Mouse (Mus musculus): ENCODE measurements around the gene Rassf8. TPM values are rescaled to one million over a fixed set of nuclear protein-coding genes. Genes with fewer than 3 reads are reported as not detected.

The Rassf8 gene
- 3.2 and 3.5 TPM in 2 replicates for polyA plus RNA-seq (2015; fragmentation: Nextera tagmentation; extraction: Ambion mirVana)

GRCm38 (mm10) chr6:145746132-145746849, at the start of gene Rassf8:
Gene Rassf8 (plus strand): TSS chr6:145746748.
- H3K4me3 ChIP-seq: peak within 1 kb of the TSS; percentile 83

GRCm38 (mm10) chr6:145701021-145701540, 45.5 kb upstream of the Rassf8 start:
- no peak for ATAC-seq (replicated peaks)
- 33% methylated on average over 8 of the region's 8 CpGs for WGBS
- H3K4me3 ChIP-seq: no peak overlapping the region
- no peaks in the 10 kb centered on the region for H3K9me3 ChIP-seq
- H3K4me1 ChIP-seq: no peaks in the 10 kb centered on the region
- H3K36me3 ChIP-seq: no peaks in the 10 kb centered on the region
- H3K27ac ChIP-seq (replicated peaks): no peak overlapping the region
- H3K27me3 ChIP-seq: no peaks in the 10 kb centered on the region
- no peak overlapping the region for H3K9ac ChIP-seq (replicated peaks)
- no peak overlapping the region for H3K4me2 ChIP-seq (replicated peaks)

More at GRCm38 (mm10) chr6:145746132-145746849, at the start of gene Rassf8:
- Histone ChIP-seq H3K4me2 (replicated peaks) (peak within 1 kb of the TSS; percentile 84), H3K9ac (replicated peaks) (peak within 1 kb of the TSS; percentile 62), H3K27me3 (no peaks in the 10 kb centered on the region), H3K4me1 (peaks cover 22% of the 10 kb centered on the region), H3K27ac (replicated peaks) (peak within 1 kb of the TSS; percentile 73), H3K36me3 (no peaks in the 10 kb centered on the region), H3K9me3 (no peaks in the 10 kb centered on the region)
- WGBS: 1% methylated on average over 66 of the region's 71 CpGs
- ATAC-seq (replicated peaks): peak; percentile 97

GRCm38 (mm10) chr6:145703667-145704066, 42.9 kb upstream of the Rassf8 start:
- 88% methylated on average over 6 of the region's 6 CpGs for WGBS
- H3K4me2 ChIP-seq (replicated peaks): no peak overlapping the region
- no peak overlapping the region for H3K4me3 ChIP-seq
- no peak overlapping the region for H3K27ac ChIP-seq (replicated peaks)
- H3K27me3 ChIP-seq: no peaks in the 10 kb centered on the region
- H3K9ac ChIP-seq (replicated peaks): no peak overlapping the region
- no peaks in the 10 kb centered on the region for H3K36me3 ChIP-seq
- H3K4me1 ChIP-seq: no peaks in the 10 kb centered on the region
- no peak for ATAC-seq (replicated peaks)
- no peaks in the 10 kb centered on the region for H3K9me3 ChIP-seq

- no peaks in the 10 kb centered on the region for H3K4me1 ChIP-seq
- no peak overlapping the region for H3K27ac ChIP-seq (replicated peaks)
- no peaks in the 10 kb centered on the region for H3K27me3 ChIP-seq
- 92% methylated on average over 18 of the region's 18 CpGs for WGBS
- H3K4me3 ChIP-seq: no peak overlapping the region
- H3K4me2 ChIP-seq (replicated peaks): no peak overlapping the region
- no peak for ATAC-seq (replicated peaks)
- no peaks in the 10 kb centered on the region for H3K36me3 ChIP-seq
- no peak overlapping the region for H3K9ac ChIP-seq (replicated peaks)
- no peaks in the 10 kb centered on the region for H3K9me3 ChIP-seq
Measured at GRCm38 (mm10) chr6:145709956-145710720, 36.4 kb upstream of the Rassf8 start.

- Histone ChIP-seq H3K4me1 (no peaks in the 10 kb centered on the region), H3K27me3 (no peaks in the 10 kb centered on the region), H3K9me3 (no peaks in the 10 kb centered on the region), H3K4me2 (replicated peaks) (no peak overlapping the region), H3K27ac (replicated peaks) (no peak overlapping the region), H3K9ac (replicated peaks) (no peak overlapping the region), H3K36me3 (no peaks in the 10 kb centered on the region), H3K4me3 (no peak overlapping the region)
- ATAC-seq (replicated peaks): no peak
- WGBS: 93% methylated on average over 3 of the region's 3 CpGs
Measured at GRCm38 (mm10) chr6:145710797-145711196, 35.8 kb upstream of the Rassf8 start.

- Histone ChIP-seq H3K27ac (replicated peaks) (no peak overlapping the region), H3K27me3 (no peaks in the 10 kb centered on the region), H3K36me3 (no peaks in the 10 kb centered on the region), H3K4me2 (replicated peaks) (no peak overlapping the region), H3K4me1 (no peaks in the 10 kb centered on the region), H3K9ac (replicated peaks) (no peak overlapping the region), H3K4me3 (no peak overlapping the region), H3K9me3 (no peaks in the 10 kb centered on the region)
- 90% methylated on average over 5 of the region's 5 CpGs for WGBS
- ATAC-seq (replicated peaks): no peak
Measured at GRCm38 (mm10) chr6:145711320-145711719, 35.2 kb upstream of the Rassf8 start.

GRCm38 (mm10) chr6:145713241-145714114, 33.1 kb upstream of the Rassf8 start:
- Histone ChIP-seq H3K27me3 (no peaks in the 10 kb centered on the region), H3K4me3 (no peak overlapping the region), H3K9ac (replicated peaks) (no peak overlapping the region), H3K36me3 (no peaks in the 10 kb centered on the region), H3K4me1 (no peaks in the 10 kb centered on the region), H3K4me2 (replicated peaks) (no peak overlapping the region), H3K27ac (replicated peaks) (no peak overlapping the region), H3K9me3 (no peaks in the 10 kb centered on the region)
- no peak for ATAC-seq (replicated peaks)
- WGBS: 67% methylated on average over 8 of the region's 8 CpGs

- 51% methylated on average over 1 of the region's 1 CpGs for WGBS
- Histone ChIP-seq H3K36me3 (no peaks in the 10 kb centered on the region), H3K9ac (replicated peaks) (no peak overlapping the region), H3K4me2 (replicated peaks) (no peak overlapping the region), H3K9me3 (no peaks in the 10 kb centered on the region), H3K4me3 (no peak overlapping the region), H3K27me3 (no peaks in the 10 kb centered on the region), H3K27ac (replicated peaks) (no peak overlapping the region), H3K4me1 (no peaks in the 10 kb centered on the region)
- ATAC-seq (replicated peaks): no peak
Measured at GRCm38 (mm10) chr6:145714131-145714530, 32.4 kb upstream of the Rassf8 start.

GRCm38 (mm10) chr6:145722596-145722995, 24.0 kb upstream of the Rassf8 start:
- WGBS: 73% methylated on average over 7 of the region's 7 CpGs
- H3K27ac ChIP-seq (replicated peaks): no peak overlapping the region
- no peaks in the 10 kb centered on the region for H3K36me3 ChIP-seq
- no peaks in the 10 kb centered on the region for H3K27me3 ChIP-seq
- no peak for ATAC-seq (replicated peaks)
- no peaks in the 10 kb centered on the region for H3K4me1 ChIP-seq
- H3K4me2 ChIP-seq (replicated peaks): no peak overlapping the region
- H3K9me3 ChIP-seq: no peaks in the 10 kb centered on the region
- H3K9ac ChIP-seq (replicated peaks): no peak overlapping the region
- H3K4me3 ChIP-seq: no peak overlapping the region

- no peaks in the 10 kb centered on the region for H3K27me3 ChIP-seq
- no peak overlapping the region for H3K27ac ChIP-seq (replicated peaks)
- no peaks in the 10 kb centered on the region for H3K36me3 ChIP-seq
- H3K4me3 ChIP-seq: no peak overlapping the region
- 84% methylated on average over 13 of the region's 13 CpGs for WGBS
- no peaks in the 10 kb centered on the region for H3K4me1 ChIP-seq
- no peak overlapping the region for H3K9ac ChIP-seq (replicated peaks)
- H3K9me3 ChIP-seq: no peaks in the 10 kb centered on the region
- no peak for ATAC-seq (replicated peaks)
- no peak overlapping the region for H3K4me2 ChIP-seq (replicated peaks)
Measured at GRCm38 (mm10) chr6:145723131-145723863, 23.3 kb upstream of the Rassf8 start.

GRCm38 (mm10) chr6:145725849-145726248, 20.7 kb upstream of the Rassf8 start:
- Histone ChIP-seq H3K4me2 (replicated peaks) (no peak overlapping the region), H3K9ac (replicated peaks) (no peak overlapping the region), H3K9me3 (no peaks in the 10 kb centered on the region), H3K27ac (replicated peaks) (no peak overlapping the region), H3K4me1 (no peaks in the 10 kb centered on the region), H3K4me3 (no peak overlapping the region), H3K36me3 (no peaks in the 10 kb centered on the region), H3K27me3 (no peaks in the 10 kb centered on the region)
- no peak for ATAC-seq (replicated peaks)
- 88% methylated on average over 10 of the region's 10 CpGs for WGBS
